In the genomic region with DNA sequence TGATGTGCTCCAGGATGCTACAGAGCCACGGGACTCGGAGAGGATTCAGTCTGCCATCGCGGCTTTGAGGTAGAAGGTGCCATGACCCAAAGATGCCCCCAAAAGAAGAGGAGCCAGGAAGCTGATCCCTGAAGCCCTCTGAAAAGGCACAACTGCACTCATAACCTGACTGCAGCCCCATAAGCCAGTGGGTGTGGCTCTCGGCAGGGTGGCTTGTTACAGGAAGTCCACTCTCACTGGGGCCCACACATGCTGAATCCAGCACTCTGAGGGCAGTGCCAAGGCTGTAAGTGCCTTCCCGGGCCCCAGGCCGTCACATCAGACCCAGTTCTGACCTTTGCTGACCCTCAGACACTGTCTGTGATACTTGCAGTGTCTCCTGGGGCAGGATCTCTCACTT, we compare ENCODE assay signal across 1 mouse cellular context.
TF ChIP-seq lines count a peak whose summit lies in the region.

No protein-coding gene starts in this region.

TF ChIP-seq in myocyte, 11 proteins besides CTCF, POLR2A, EP300 and RAD21:
- peak; percentile 20 for TF ChIP-seq POLR2AphosphoS2 (IDR thresholded peaks at IDR 0.05; ENCODE audit: insufficient read length, low read depth)
- TF ChIP-seq MYOD1 (IDR thresholded peaks at IDR 0.05; ENCODE audit: control insufficient read depth in 1 of 3, insufficient read length in 2 of 3, low read depth in 2 of 3) = no peak
TF ChIP-seq in myocyte: peak in this region for 1.
